Mouse (Mus musculus): ENCODE data around the gene Epsti1. TPM values are rescaled to one million over a fixed set of nuclear protein-coding genes. Genes with fewer than 3 reads are reported as not detected.

The Epsti1 gene
- polyA plus RNA-seq, 1 experiment, result 15.1 TPM

- TF ChIP-seq FLI1 (IDR thresholded peaks at IDR 0.05; ENCODE audit: low read length) (no peak), GATA1 (IDR thresholded peaks at IDR 0.05; ENCODE audit: borderline replicate concordance, low read length) (no peak)
- H3K4me1 ChIP-seq, result peaks cover 21% of the 10 kb centered on the region
- H3K27me3 ChIP-seq (replicated peaks), result peaks cover 8% of the 10 kb centered on the region
Measured at GRCm38 (mm10) chr14:77933243-77933642, 29.2 kb downstream of the Epsti1 start.

DNA sequence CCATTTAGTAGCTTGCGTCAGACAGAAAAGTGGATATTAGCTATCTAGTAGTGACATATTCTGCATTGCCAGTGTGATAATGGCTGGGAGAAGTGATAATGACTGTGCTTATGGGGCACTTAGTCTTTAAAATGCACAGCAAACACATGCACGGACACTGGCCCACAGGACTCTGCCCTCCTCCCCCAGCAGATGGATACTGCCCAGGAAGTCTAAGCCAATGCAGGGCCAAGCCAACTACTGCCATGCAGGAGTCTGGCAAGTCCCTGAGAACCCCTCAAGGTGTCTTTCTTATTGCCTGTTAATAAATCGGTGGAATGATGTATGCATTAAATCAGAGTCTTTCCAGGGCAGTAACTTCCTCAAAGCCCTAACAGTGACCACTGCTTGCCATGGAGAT, 30.4 kb downstream of the Epsti1 start:
- H3K36me3 ChIP-seq (replicated peaks; ENCODE audit: low read length), result peaks cover 5% of the 10 kb centered on the region
- TF ChIP-seq GATA1 (IDR thresholded peaks at IDR 0.05; ENCODE audit: borderline replicate concordance, low read length) (no peak), FLI1 (IDR thresholded peaks at IDR 0.05; ENCODE audit: low read length) (no peak)
- no peak overlapping the region for H3K4me3 ChIP-seq (replicated peaks)
- H3K4me1 ChIP-seq, result peaks cover 10% of the 10 kb centered on the region
- H3K9me3 ChIP-seq, result no peaks in the 10 kb centered on the region
- H3K27me3 ChIP-seq (replicated peaks), result peaks cover 6% of the 10 kb centered on the region

More at GRCm38 (mm10) chr14:77933243-77933642, 29.2 kb downstream of the Epsti1 start:
- no peaks in the 10 kb centered on the region for H3K9me3 ChIP-seq
- H3K36me3 ChIP-seq (replicated peaks; ENCODE audit: low read length), result peaks cover 5% of the 10 kb centered on the region
- no peak overlapping the region for H3K4me3 ChIP-seq (replicated peaks)

DNA sequence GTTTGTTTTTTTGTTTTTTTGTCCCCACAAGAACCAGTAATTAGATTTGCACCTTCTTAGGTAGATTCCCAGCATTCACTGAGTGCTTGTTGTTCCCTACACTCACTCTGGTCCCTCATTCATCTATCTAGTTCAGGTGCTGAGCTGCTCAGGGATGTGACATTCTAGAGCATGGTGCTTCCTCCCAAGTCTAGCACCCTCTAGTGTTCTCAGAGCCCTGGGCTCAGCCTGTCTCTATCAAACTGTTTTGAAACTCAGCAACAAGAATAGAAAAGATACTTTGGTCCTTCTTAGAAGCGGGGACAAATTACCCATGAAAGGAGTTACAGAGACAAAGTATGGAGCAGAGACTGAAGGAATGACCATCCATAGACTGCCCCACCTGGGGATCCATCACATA, 37.1 kb downstream of the Epsti1 start:
- no peak for TF ChIP-seq FLI1 (IDR thresholded peaks at IDR 0.05; ENCODE audit: low read length)
- no peak for TF ChIP-seq GATA1 (IDR thresholded peaks at IDR 0.05; ENCODE audit: borderline replicate concordance, low read length)
- Histone ChIP-seq H3K4me3 (replicated peaks) (no peak overlapping the region), H3K9me3 (0 out of 2 replicates have a peak, but pooled peaks cover under 1% of the 10 kb centered on the region), H3K4me1 (no peaks in the 10 kb centered on the region), H3K27me3 (replicated peaks) (no peaks in the 10 kb centered on the region), H3K36me3 (replicated peaks; ENCODE audit: low read length) (no peaks in the 10 kb centered on the region)

DNA sequence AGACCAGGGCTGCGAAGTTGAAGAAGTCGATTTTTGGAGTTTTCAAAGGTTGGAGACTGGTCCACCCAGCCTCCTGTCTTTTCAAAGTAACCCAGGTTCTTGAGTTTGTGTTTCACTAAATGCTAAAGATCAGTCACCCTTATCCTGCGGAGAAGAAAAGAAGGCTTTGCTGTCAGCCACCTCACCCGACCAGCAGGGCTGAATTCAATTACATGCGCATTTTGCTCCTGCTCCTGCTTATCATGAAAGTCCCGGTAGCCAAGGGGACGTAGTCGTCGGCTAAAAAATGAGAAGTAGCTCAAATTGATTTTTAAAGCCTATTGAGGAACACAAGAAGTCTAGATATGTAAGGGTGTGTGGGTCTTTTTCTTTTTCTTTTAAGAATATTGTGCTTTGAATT, 38.2 kb downstream of the Epsti1 start:
- no peaks in the 10 kb centered on the region for H3K27me3 ChIP-seq (replicated peaks)
- H3K4me1 ChIP-seq, result no peaks in the 10 kb centered on the region
- TF ChIP-seq FLI1 (IDR thresholded peaks at IDR 0.05; ENCODE audit: low read length) (no peak), GATA1 (IDR thresholded peaks at IDR 0.05; ENCODE audit: borderline replicate concordance, low read length) (no peak)
- peaks cover 2% of the 10 kb centered on the region for H3K36me3 ChIP-seq (replicated peaks; ENCODE audit: low read length)
- H3K4me3 ChIP-seq (replicated peaks), result no peak overlapping the region
- 0 out of 2 replicates have a peak, but pooled peaks cover 5% of the 10 kb centered on the region for H3K9me3 ChIP-seq

DNA sequence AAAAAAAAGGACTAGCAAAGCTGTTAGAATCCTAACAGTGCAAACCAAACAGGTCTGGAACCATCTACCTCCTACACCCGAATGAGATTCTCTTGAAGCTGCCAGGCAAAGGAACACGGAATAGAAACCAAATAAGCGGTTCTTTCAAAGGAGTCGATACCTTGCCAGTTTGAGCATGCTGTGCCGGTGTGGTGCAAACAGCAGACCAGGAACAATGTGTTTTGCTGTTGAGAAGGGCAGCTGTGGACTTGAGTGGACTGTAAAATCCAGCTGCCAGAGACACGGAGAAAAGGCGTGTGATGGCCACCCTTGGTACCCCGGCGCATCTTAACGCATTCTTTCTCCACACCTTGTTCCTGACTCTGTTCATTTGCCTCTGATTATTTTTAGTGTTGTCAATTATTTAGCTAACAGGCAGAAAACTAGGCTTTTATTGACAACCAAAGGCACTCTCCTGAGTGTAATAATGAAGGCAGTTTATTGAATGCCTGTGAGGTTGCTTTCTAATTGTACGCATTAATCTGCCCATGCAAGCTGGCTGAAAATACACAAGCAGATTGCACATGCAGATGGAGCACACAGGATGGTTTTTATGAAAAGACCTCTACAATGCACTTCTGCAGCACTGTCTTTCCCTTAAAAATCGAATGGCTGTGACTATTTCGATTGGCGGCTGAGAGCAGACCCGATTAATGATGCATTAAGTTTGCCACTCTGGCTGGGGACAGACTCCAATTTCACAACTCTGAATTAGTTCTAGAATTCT, 38.9 kb downstream of the Epsti1 start:
- no peaks in the 10 kb centered on the region for H3K4me1 ChIP-seq
- peaks cover 2% of the 10 kb centered on the region for H3K36me3 ChIP-seq (replicated peaks; ENCODE audit: low read length)
- TF ChIP-seq FLI1 (IDR thresholded peaks at IDR 0.05; ENCODE audit: low read length) (no peak), GATA1 (IDR thresholded peaks at IDR 0.05; ENCODE audit: borderline replicate concordance, low read length) (no peak)
- 0 out of 2 replicates have a peak, but pooled peaks cover 5% of the 10 kb centered on the region for H3K9me3 ChIP-seq
- no peaks in the 10 kb centered on the region for H3K27me3 ChIP-seq (replicated peaks)
- H3K4me3 ChIP-seq (replicated peaks), result no peak overlapping the region

DNA sequence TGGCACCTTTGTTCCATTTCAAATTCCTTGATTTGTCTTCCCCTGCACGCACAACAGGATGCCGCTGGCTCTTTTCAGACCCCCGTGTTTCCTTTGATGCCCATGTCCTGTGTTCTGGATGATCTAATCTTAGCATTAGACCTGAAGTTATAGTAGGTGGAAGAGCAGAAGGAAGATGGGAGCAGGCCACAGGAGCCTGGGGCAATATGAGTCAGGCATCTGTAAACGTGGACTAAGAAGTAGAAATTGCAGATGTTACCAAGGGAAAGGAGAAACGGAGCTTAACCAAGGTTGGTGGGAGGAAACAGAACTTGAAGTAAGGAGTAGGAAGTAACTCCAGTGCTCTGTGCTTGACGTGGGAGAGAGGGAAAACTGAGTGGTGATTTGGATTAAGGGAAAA, 57.7 kb downstream of the Epsti1 start:
- Histone ChIP-seq H3K27me3 (replicated peaks) (no peaks in the 10 kb centered on the region), H3K9me3 (no peaks in the 10 kb centered on the region), H3K4me1 (no peaks in the 10 kb centered on the region), H3K36me3 (replicated peaks; ENCODE audit: low read length) (no peaks in the 10 kb centered on the region), H3K4me3 (replicated peaks) (no peak overlapping the region)
- TF ChIP-seq FLI1 (IDR thresholded peaks at IDR 0.05; ENCODE audit: low read length), result no peak
- no peak for TF ChIP-seq GATA1 (IDR thresholded peaks at IDR 0.05; ENCODE audit: borderline replicate concordance, low read length)

GRCm38 (mm10) chr14:77963525-77963924, 59.5 kb downstream of the Epsti1 start:
- H3K4me3 ChIP-seq (replicated peaks), result no peak overlapping the region
- no peaks in the 10 kb centered on the region for H3K36me3 ChIP-seq (replicated peaks; ENCODE audit: low read length)
- no peaks in the 10 kb centered on the region for H3K4me1 ChIP-seq
- H3K9me3 ChIP-seq, result no peaks in the 10 kb centered on the region
- no peaks in the 10 kb centered on the region for H3K27me3 ChIP-seq (replicated peaks)
- TF ChIP-seq GATA1 (IDR thresholded peaks at IDR 0.05; ENCODE audit: borderline replicate concordance, low read length) (no peak), FLI1 (IDR thresholded peaks at IDR 0.05; ENCODE audit: low read length) (no peak)

- Histone ChIP-seq H3K27me3 (replicated peaks) (peaks cover 3% of the 10 kb centered on the region), H3K4me1 (peaks cover 11% of the 10 kb centered on the region), H3K9me3 (no peaks in the 10 kb centered on the region), H3K4me3 (replicated peaks) (no peak overlapping the region), H3K36me3 (replicated peaks; ENCODE audit: low read length) (peaks cover 3% of the 10 kb centered on the region)
- TF ChIP-seq GATA1 (IDR thresholded peaks at IDR 0.05; ENCODE audit: borderline replicate concordance, low read length) (no peak), FLI1 (IDR thresholded peaks at IDR 0.05; ENCODE audit: low read length) (no peak)
Measured at GRCm38 (mm10) chr14:77971355-77971754, 67.3 kb downstream of the Epsti1 start.

DNA sequence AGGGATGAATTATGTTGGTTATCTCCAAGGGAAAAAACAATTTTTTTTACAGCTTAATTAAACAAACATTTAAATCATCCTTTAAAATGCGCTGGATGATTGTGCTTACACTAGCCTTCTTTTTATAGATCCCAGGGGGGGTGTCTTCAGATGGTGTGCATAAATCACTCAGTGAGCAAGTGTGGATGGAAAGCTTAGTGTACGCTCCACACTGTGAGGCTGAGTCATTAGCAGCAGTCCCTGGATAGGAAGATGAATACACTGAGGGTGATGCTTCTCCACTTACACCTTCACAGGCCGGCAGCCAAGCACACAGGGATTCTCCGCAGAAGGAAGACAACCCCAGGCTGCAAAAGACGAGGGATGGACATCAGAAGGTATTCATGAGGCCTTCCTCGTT, 70.2 kb downstream of the Epsti1 start:
- Histone ChIP-seq H3K4me1 (peaks cover 13% of the 10 kb centered on the region), H3K9me3 (no peaks in the 10 kb centered on the region), H3K4me3 (replicated peaks) (no peak overlapping the region), H3K27me3 (replicated peaks) (peaks cover 5% of the 10 kb centered on the region), H3K36me3 (replicated peaks; ENCODE audit: low read length) (peaks cover 3% of the 10 kb centered on the region)
- no peak for TF ChIP-seq FLI1 (IDR thresholded peaks at IDR 0.05; ENCODE audit: low read length)
- no peak for TF ChIP-seq GATA1 (IDR thresholded peaks at IDR 0.05; ENCODE audit: borderline replicate concordance, low read length)

DNA sequence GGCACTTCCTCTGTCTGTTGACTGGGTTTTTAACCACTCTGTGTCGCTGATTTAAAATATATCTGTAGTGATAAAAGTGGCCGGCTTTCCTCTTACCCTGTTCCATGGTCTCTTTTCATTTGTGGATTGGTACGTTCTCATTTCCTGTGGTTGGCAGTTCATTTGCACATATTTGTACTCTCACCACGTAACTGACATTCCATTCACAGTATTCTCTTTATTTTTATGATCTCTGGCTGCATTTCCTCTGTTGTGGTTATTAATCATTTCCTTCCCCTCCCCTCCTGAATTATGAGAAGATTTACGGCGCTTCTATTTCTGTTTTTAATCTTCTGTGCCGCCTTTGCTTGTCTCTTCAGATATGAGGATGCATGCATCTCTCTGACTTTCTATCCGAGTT, 71.7 kb downstream of the Epsti1 start:
- peaks cover 3% of the 10 kb centered on the region for H3K36me3 ChIP-seq (replicated peaks; ENCODE audit: low read length)
- H3K9me3 ChIP-seq, result no peaks in the 10 kb centered on the region
- TF ChIP-seq GATA1 (IDR thresholded peaks at IDR 0.05; ENCODE audit: borderline replicate concordance, low read length), result no peak
- TF ChIP-seq FLI1 (IDR thresholded peaks at IDR 0.05; ENCODE audit: low read length), result no peak
- H3K4me3 ChIP-seq (replicated peaks), result no peak overlapping the region
- H3K27me3 ChIP-seq (replicated peaks), result peaks cover 5% of the 10 kb centered on the region
- peaks cover 13% of the 10 kb centered on the region for H3K4me1 ChIP-seq
